Mouse (Mus musculus): ENCODE measurements around the gene Jmjd8. TPM values are rescaled to one million over a fixed set of nuclear protein-coding genes. Genes with fewer than 3 reads are reported as not detected.
"Not testable (repeated sequence)": the region's sequence is repeated elsewhere in the genome, so short reads cannot be mapped to it uniquely, and the experiment has no call there.

The Jmjd8 gene
- polyA plus RNA-seq, 1 experiment, result 13.2 TPM

DNA sequence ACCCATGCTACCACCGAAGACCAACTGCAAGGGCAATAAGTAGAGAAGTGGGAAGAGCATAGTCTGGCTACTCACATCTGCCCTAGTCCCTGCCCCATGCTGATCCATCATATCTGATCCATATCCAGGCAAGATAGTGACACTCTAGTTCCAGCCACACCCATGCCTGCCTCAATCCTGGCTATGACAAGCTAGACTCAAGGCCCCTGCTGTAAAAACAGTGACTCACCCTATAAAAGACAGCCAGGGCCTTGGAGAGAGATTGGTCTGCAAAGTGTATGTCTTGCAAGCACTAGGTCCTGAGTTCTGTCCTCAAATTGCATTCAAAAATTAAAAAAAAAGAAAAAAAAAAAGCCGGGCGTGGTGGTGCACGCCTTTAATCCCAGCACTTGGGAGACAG, 22.2 kb upstream of the Jmjd8 start:
- H3K4me1 ChIP-seq (ENCODE audit: control insufficient read depth, insufficient read depth, low read length), result no peaks in the 10 kb centered on the region
- H3K27ac ChIP-seq (ENCODE audit: insufficient read depth, low read length), result no peak overlapping the region
- no peak overlapping the region for H3K4me3 ChIP-seq (ENCODE audit: low read depth, low read length)
- no peak overlapping the region for H3K9ac ChIP-seq (ENCODE audit: low read depth, poor library complexity, severe bottlenecking)
- H3K36me3 ChIP-seq (ENCODE audit: control insufficient read depth, insufficient read depth, low read length, poor library complexity, severe bottlenecking), result no peaks in the 10 kb centered on the region
- no peaks in the 10 kb centered on the region for H3K9me3 ChIP-seq (replicated peaks; ENCODE audit: control insufficient read depth, insufficient read depth, low read length, poor library complexity, severe bottlenecking)
- no peaks in the 10 kb centered on the region for H3K27me3 ChIP-seq (ENCODE audit: control insufficient read depth, insufficient read depth, low read length, poor library complexity, severe bottlenecking)
- TF ChIP-seq POLR2A (IDR thresholded peaks at IDR 0.05; ENCODE audit: insufficient read depth, low read length), result no peak
- no peak for TF ChIP-seq CTCF (IDR thresholded peaks at IDR 0.05; ENCODE audit: low read depth, low read length)
- TF ChIP-seq EP300 (IDR thresholded peaks at IDR 0.05; ENCODE audit: insufficient read depth, low read depth, low read length), result no peak

DNA sequence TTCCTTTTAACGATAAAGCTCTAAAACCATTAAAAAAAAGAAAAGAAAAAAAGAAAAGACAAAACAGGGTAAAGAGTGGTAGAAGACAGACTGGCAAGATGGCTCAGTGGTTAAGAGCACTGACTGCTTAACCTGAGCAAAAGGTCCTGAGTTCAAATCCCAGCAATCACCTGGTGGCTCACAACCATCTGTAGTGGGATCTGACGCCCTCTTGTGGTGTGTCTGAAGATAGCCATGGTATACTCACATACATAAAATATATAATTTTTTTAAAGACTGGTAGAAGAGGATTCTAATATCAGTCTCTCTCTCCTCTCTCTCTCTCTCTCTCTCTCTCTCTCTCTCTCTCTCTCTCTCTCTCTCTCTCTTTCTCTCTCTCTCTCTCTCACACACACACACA, 21.2 kb upstream of the Jmjd8 start:
- H3K9ac ChIP-seq (ENCODE audit: low read depth, poor library complexity, severe bottlenecking); H3K4me1 ChIP-seq (ENCODE audit: control insufficient read depth, insufficient read depth, low read length); H3K9me3 ChIP-seq (replicated peaks; ENCODE audit: control insufficient read depth, insufficient read depth, low read length, poor library complexity, severe bottlenecking); H3K27ac ChIP-seq (ENCODE audit: insufficient read depth, low read length); H3K27me3 ChIP-seq (ENCODE audit: control insufficient read depth, insufficient read depth, low read length, poor library complexity, severe bottlenecking); H3K4me3 ChIP-seq (ENCODE audit: low read depth, low read length); H3K36me3 ChIP-seq (ENCODE audit: control insufficient read depth, insufficient read depth, low read length, poor library complexity, severe bottlenecking): not testable (repeated sequence)

DNA sequence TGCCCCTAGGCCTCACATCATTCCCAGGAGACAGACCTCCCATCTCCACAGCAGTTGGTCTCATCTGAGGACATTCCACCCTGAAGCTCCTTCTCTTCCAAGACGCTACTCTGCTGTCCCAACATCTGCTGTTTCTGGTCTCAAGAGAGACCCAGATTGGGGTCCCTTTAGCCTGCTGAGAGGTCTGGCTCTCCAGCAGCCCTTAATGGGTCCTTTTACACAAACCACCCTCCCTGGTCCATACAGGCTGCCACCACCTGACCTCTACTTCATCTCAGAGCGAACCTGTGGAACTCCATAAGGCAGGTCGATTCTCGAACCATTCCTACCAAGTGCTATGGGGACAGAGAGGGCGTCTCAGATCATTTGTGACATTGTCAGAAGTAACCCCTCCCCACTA, 20.6 kb upstream of the Jmjd8 start:
- Histone ChIP-seq H3K4me3 (ENCODE audit: low read depth, low read length) (no peak overlapping the region), H3K36me3 (ENCODE audit: control insufficient read depth, insufficient read depth, low read length, poor library complexity, severe bottlenecking) (no peaks in the 10 kb centered on the region), H3K9ac (ENCODE audit: low read depth, poor library complexity, severe bottlenecking) (peak overlapping the region; percentile 73; the same call in 1 of the 2 replicates), H3K27me3 (ENCODE audit: control insufficient read depth, insufficient read depth, low read length, poor library complexity, severe bottlenecking) (no peaks in the 10 kb centered on the region), H3K27ac (ENCODE audit: insufficient read depth, low read length) (no peak overlapping the region), H3K4me1 (ENCODE audit: control insufficient read depth, insufficient read depth, low read length) (no peaks in the 10 kb centered on the region), H3K9me3 (replicated peaks; ENCODE audit: control insufficient read depth, insufficient read depth, low read length, poor library complexity, severe bottlenecking) (no peaks in the 10 kb centered on the region)
- no peak for TF ChIP-seq CTCF (IDR thresholded peaks at IDR 0.05; ENCODE audit: low read depth, low read length)

DNA sequence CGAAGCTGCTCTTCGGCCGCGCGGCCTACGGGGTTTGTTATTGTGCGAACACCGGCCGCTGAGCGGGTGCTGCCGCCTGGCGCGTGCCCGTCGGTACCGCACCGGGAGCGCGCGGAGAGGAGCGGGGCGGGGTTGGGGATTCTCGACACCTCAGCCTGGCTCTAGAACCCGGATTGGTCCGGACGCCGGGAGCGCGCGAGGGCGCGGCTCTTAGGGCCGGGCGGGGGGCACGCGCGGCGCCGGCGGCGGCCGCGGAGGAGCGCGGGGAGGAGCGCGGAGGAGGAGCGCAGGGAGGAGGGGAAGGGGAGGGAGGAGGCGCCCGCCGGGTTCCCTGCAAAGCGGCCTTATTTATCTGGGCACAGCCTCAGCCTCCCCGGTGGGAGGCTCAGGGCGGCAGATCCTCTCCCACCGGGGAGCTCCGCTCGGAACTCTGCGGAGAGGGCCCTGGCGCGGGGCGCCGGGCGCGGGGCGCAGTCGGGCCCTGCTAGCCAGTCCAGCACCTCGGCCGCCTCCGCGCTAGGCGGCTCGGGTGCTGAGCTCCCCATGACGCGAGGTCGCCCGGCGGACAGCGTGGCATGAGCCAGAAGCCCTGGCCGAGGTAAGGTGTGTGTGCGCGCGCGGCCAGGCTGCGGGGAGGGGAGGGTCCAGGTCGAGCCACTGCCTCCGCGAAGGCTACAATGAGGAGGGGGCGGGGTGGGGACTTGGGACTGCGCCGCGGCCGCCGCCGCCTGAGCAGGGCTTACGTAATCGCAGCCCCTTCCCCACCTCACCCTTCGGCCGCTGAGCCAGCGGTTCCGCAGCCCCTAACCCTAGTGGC, 19.7 kb upstream of the Jmjd8 start, which contains the start of gene Fbxl16:
TSS of gene Fbxl16 (plus strand) at position 297 of the 817 bp plus-strand sequence.
- no peaks in the 10 kb centered on the region for H3K4me1 ChIP-seq (ENCODE audit: control insufficient read depth, insufficient read depth, low read length)
- no peaks in the 10 kb centered on the region for H3K36me3 ChIP-seq (ENCODE audit: control insufficient read depth, insufficient read depth, low read length, poor library complexity, severe bottlenecking)
- H3K27me3 ChIP-seq (ENCODE audit: control insufficient read depth, insufficient read depth, low read length, poor library complexity, severe bottlenecking), result no peaks in the 10 kb centered on the region
- peak within 1 kb of the TSS; percentile 84 for H3K4me3 ChIP-seq (ENCODE audit: low read depth, low read length)
- TF ChIP-seq CTCF (IDR thresholded peaks at IDR 0.05; ENCODE audit: low read depth, low read length) (no peak), POLR2A (IDR thresholded peaks at IDR 0.05; ENCODE audit: insufficient read depth, low read length) (no peak), EP300 (IDR thresholded peaks at IDR 0.05; ENCODE audit: insufficient read depth, low read depth, low read length) (peak; percentile 19; the same call in 1 of the 2 replicates)
- peak within 1 kb of the TSS; percentile 73 for H3K9ac ChIP-seq (ENCODE audit: low read depth, poor library complexity, severe bottlenecking)
- H3K9me3 ChIP-seq (replicated peaks; ENCODE audit: control insufficient read depth, insufficient read depth, low read length, poor library complexity, severe bottlenecking), result no peaks in the 10 kb centered on the region
- no peak within 1 kb of the TSS for H3K27ac ChIP-seq (ENCODE audit: insufficient read depth, low read length)

DNA sequence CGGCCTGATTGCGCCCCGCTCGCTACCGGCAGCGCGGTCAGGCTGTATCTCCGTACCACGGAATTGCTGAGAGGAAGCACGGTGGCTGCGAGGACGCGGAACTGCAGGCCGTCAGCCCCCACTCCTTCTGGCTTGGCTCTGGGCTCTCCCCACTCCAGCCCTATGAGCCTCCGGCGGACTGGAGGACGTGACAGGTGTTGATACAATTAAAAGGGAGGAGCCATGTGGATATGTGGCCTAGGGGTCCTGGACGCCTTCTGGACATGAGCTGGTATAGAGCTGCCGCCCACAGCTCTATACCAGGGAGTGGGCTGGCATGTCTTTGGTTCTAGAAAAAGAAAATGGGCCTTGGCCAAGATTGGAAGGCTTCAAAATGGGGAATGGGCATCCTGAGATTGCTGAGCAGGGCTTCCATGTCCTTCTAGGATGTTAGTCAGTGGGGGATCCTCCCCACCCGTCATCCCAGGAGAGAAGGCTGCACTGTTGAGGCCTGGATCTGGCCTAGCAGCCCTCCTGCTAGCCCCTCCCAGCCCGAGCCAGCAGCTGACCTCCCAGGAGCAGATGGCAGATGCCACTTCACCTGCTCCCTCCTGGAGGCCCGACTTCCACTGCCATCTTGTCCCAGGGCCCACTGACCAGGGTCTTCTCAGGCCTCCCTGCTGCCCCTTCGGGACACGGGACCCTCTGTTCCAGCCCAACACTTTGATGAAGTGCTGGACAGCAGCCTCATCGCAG, 18.9 kb upstream of the Jmjd8 start:
- no peaks in the 10 kb centered on the region for H3K9me3 ChIP-seq (replicated peaks; ENCODE audit: control insufficient read depth, insufficient read depth, low read length, poor library complexity, severe bottlenecking)
- H3K9ac ChIP-seq (ENCODE audit: low read depth, poor library complexity, severe bottlenecking), result peak overlapping the region; percentile 73
- H3K4me1 ChIP-seq (ENCODE audit: control insufficient read depth, insufficient read depth, low read length), result no peaks in the 10 kb centered on the region
- peak overlapping the region; percentile 84 for H3K4me3 ChIP-seq (ENCODE audit: low read depth, low read length)
- TF ChIP-seq CTCF (IDR thresholded peaks at IDR 0.05; ENCODE audit: low read depth, low read length), result no peak
- TF ChIP-seq POLR2A (IDR thresholded peaks at IDR 0.05; ENCODE audit: insufficient read depth, low read length), result no peak
- TF ChIP-seq EP300 (IDR thresholded peaks at IDR 0.05; ENCODE audit: insufficient read depth, low read depth, low read length), result no peak
- no peaks in the 10 kb centered on the region for H3K27me3 ChIP-seq (ENCODE audit: control insufficient read depth, insufficient read depth, low read length, poor library complexity, severe bottlenecking)
- no peak overlapping the region for H3K27ac ChIP-seq (ENCODE audit: insufficient read depth, low read length)
- no peaks in the 10 kb centered on the region for H3K36me3 ChIP-seq (ENCODE audit: control insufficient read depth, insufficient read depth, low read length, poor library complexity, severe bottlenecking)

DNA sequence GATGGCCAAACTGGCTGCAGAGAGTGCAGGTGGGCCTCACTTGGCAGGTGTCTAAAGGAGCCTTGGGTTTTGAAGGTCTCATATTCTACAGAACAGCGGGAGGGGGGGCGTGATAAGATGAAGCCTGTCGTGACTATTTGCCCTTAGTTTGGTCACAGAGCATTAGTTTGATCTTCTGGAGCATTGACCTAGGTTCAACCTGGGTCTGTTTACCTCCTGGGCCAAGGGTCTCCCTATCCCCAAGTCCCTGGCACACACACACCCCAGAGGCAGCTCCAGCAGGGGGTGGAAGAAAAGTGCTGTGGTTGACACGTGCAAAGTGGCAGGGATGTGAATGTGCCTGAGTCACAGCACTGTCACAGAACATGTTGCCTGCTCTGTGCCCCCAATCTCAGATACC, 17.8 kb upstream of the Jmjd8 start:
- Histone ChIP-seq H3K9me3 (replicated peaks; ENCODE audit: control insufficient read depth, insufficient read depth, low read length, poor library complexity, severe bottlenecking) (no peaks in the 10 kb centered on the region), H3K27ac (ENCODE audit: insufficient read depth, low read length) (no peak overlapping the region), H3K9ac (ENCODE audit: low read depth, poor library complexity, severe bottlenecking) (no peak overlapping the region), H3K4me1 (ENCODE audit: control insufficient read depth, insufficient read depth, low read length) (no peaks in the 10 kb centered on the region), H3K4me3 (ENCODE audit: low read depth, low read length) (no peak overlapping the region), H3K27me3 (ENCODE audit: control insufficient read depth, insufficient read depth, low read length, poor library complexity, severe bottlenecking) (no peaks in the 10 kb centered on the region), H3K36me3 (ENCODE audit: control insufficient read depth, insufficient read depth, low read length, poor library complexity, severe bottlenecking) (no peaks in the 10 kb centered on the region)
- no peak for TF ChIP-seq EP300 (IDR thresholded peaks at IDR 0.05; ENCODE audit: insufficient read depth, low read depth, low read length)
- no peak for TF ChIP-seq CTCF (IDR thresholded peaks at IDR 0.05; ENCODE audit: low read depth, low read length)
- TF ChIP-seq POLR2A (IDR thresholded peaks at IDR 0.05; ENCODE audit: insufficient read depth, low read length), result no peak

Data from ES-Bruce4 (cell line).